Mouse (Mus musculus) olfactory bulb, adult 2 months (tissue): Measurements from ENCODE around the gene Zfp949. TPM values are rescaled to one million over a fixed set of nuclear protein-coding genes. Genes with fewer than 3 reads are reported as not detected.
"Not testable (repeated sequence)": the region's sequence is repeated elsewhere in the genome, so short reads cannot be mapped to it uniquely, and the experiment has no call there.

Source experiments
- H3K27ac ChIP-seq: fragments of 200-500 bp; 2 replicates; pipeline ENCODE4 v1.5.1; 2012; ENCODE audit warnings: low read depth, low read length; ENCODE audit not compliant: insufficient read depth
- H3K4me1 ChIP-seq: fragments of 200-500 bp; 2 replicates; pipeline ENCODE4 v1.6.1; 2012; ENCODE audit warnings: low read length; ENCODE audit not compliant: control insufficient read depth, insufficient read depth
- H3K4me3 ChIP-seq: fragments of 200-500 bp; 2 replicates; pipeline ENCODE4 v1.5.1; 2012; ENCODE audit warnings: mild to moderate bottlenecking, low read depth, low read length, moderate library complexity; ENCODE audit not compliant: insufficient read depth
- CTCF ChIP-seq: fragments of 200-500 bp; IDR thresholded peaks from 2 replicates; pipeline ENCODE4 v1.5.1; 2012; ENCODE audit warnings: low read depth, mild to moderate bottlenecking, low read length, moderate library complexity; ENCODE audit not compliant: insufficient read depth
- POLR2A ChIP-seq: fragments of 200-500 bp; IDR thresholded peaks from 2 replicates; pipeline ENCODE4 v1.6.1; 2012; ENCODE audit warnings: mild to moderate bottlenecking, low read depth, low read length, moderate library complexity; ENCODE audit not compliant: insufficient read depth
- WGBS: fragments of 180-500 bp; shearing (Covaris S2); methylation state at CpG from one replicate; pipeline ENCODE4 v1.1.7; 2018; 5-methylcytosine and 5-hydroxymethylcytosine counted together
- polyA plus RNA-seq: library from polyadenylated mRNA; stranded (reverse); fragments of >200 nt; gene quantifications from 2 replicates; pipeline ENCODE4 v1.2.4, GENCODE M21; 2012; ENCODE audit warnings: low replicate concordance; ENCODE audit not compliant: missing spikeins, insufficient read depth, insufficient read length

Gene Zfp949
- polyA plus RNA-seq, 1 experiment = not detected

GRCm38 (mm10) chr9:88553071-88553470 lies 5.3 kb downstream of the Zfp949 start:
- Histone ChIP-seq H3K27ac (no peak overlapping the region), H3K4me3 (no peak overlapping the region), H3K4me1 (peaks cover 8% of the 10 kb centered on the region)
- 98% methylated on average over 14 of the region's 14 CpGs for WGBS
- TF ChIP-seq CTCF (no peak), POLR2A (no peak)

DNA sequence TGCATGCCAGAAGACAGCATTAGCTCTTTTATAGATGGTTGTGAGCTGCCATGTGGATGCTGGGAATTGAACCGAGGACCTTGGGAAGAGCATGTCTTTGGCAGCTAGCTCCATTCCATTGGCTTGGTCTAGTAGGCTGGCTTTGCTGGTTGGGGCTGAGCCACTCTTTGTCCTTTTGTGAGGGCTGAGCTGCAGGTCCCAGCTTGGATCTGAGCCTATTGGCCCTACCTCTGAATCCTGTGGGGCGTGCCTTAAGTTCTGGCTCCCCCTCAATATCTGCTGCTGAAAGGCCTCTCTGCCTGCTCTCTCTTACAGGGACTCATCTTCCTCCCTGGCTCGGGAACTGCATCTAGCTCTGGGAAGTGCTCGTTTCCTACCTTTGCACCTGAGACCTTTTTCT lies 10.3 kb downstream of the Zfp949 start:
- no peak for TF ChIP-seq CTCF
- TF ChIP-seq POLR2A = no peak
- no peak overlapping the region for H3K27ac ChIP-seq
- WGBS = 67% methylated on average over 4 of the region's 4 CpGs

GRCm38 (mm10) chr9:88561476-88561875 lies 13.7 kb downstream of the Zfp949 start:
- not testable (repeated sequence) for H3K4me1 ChIP-seq, H3K27ac ChIP-seq, H3K4me3 ChIP-seq
- 88% methylated on average over 2 of the region's 2 CpGs for WGBS

More for the DNA sequence above, 10.3 kb downstream of the Zfp949 start:
- H3K4me3 ChIP-seq = no peak overlapping the region
- peaks cover 5% of the 10 kb centered on the region; the same call in 1 of the 2 replicates for H3K4me1 ChIP-seq

- not testable (repeated sequence) for H3K4me1 ChIP-seq, H3K27ac ChIP-seq, H3K4me3 ChIP-seq
- WGBS = 97% methylated on average over 3 of the region's 3 CpGs
These were observed 22.7 kb downstream of the Zfp949 start for GRCm38 (mm10) chr9:88570471-88570870.

DNA sequence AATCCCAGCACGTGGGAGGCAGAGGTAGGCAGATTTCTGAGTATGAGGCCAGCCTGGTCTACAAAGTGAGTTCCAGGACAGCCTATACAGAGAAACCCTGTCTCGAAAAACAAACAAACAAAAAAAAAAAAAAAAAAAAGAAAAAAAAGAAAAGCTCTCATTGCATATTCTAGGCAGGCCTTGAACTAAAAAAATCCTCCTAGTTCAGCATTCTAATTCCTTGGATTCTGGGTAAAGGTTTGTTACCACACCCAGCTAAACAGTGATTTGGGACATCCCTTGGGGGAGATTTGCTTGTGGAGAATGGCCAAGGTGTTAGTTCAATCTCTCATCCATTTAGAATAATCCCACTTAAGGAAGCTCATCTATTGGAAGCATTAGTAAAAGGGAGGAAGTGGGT lies 32.8 kb downstream of the Zfp949 start, which contains the start of gene Trim43a:
Gene Trim43a (plus strand): TSS at position 301 of the 400 bp plus-strand sequence.
- 74% methylated on average over 2 of the region's 2 CpGs for WGBS
- not testable (repeated sequence) for H3K4me1 ChIP-seq

DNA sequence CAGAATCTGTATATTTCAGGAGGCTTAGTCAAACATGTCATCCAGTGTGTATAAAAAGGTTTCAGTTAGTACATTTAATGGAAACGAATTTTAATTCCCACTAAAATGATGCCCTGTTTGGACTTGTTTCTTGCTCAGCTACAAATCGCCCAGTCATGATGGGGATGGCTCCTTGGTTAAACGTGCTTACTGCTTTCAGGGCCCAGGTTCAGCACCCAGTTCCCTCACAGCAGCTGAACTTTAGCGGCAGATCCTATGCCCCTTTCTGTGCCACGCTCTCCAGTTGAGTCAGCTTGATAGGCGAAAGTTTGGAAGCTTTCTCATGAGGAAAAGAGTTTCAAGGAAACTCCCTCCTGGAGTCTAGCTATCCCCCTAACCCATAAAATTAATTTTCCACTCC lies 45.9 kb downstream of the Zfp949 start:
- H3K27ac ChIP-seq, H3K4me3 ChIP-seq, H3K4me1 ChIP-seq: not testable (repeated sequence)
- WGBS = 81% methylated on average over 6 of the region's 6 CpGs

More for the DNA sequence above, 32.8 kb downstream of the Zfp949 start, which contains the start of gene Trim43a:
- H3K4me3 ChIP-seq, H3K27ac ChIP-seq: not testable (repeated sequence)

DNA sequence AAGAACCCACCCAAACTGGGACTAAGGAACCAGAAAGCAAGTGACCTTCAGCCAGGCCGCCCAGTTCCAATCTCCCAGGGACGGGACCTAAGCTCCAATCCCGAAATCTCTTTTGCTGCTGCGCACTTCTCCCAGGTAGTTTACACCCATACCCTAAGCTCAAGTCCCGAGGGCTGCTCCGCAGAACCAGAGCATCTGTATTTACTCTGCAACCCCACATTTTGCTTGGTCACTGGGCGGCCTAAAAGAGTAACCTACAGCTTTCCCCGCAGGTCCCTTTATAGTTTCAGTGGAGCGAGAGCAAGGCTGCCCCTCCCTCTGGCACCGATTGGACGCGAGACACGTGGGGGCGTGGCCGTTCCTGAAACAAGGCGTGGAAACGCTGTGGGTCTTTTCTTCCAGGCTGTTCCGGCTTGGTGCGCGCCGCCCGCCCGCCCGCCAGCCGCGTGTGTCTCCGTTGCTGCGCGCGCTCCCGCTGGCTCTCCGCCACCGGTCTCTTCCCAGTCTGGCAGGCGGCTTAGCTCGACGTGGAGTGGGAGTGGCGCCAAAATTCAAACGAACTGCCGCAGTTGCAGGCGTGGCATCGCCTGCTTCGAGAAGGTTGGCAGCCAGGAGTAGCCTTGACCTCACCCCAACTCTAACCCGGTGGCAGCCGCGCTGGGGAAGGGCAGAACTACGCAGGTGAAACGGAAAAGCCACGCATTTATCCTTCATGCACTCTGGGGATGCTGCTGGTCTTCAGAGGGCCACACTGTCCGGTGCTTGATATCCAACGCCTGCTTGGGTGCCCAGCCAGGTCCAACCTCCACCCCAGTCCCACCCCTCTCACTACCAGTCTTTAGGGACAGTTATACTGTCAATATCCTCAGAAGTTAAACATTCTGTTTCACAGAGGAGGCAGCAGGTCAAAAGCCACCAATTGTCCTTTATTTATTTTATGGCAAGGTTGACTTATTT lies 51.7 kb downstream of the Zfp949 start:
- H3K27ac ChIP-seq, H3K4me1 ChIP-seq: not testable (repeated sequence)
- peak overlapping the region; percentile 51 for H3K4me3 ChIP-seq
- WGBS = 2% methylated on average over 50 of the region's 50 CpGs

Other genes with a start within 250 kb of the Zfp949 start
- not detected in 2 replicates for gene Nt5e, start 220.8 kb upstream of the Zfp949 start, polyA plus RNA-seq
- not detected in 2 replicates for gene Snx14, start 109.1 kb upstream of the Zfp949 start, polyA plus RNA-seq
- not detected in 2 replicates for gene Gm20537, start 91.4 kb upstream of the Zfp949 start, polyA plus RNA-seq
- gene Syncrip, start 65.4 kb upstream of the Zfp949 start, polyA plus RNA-seq = 280 TPM in 1 of 2 replicates, not detected in the other
- not detected in 2 replicates for gene Trim43a, start 32.9 kb downstream of the Zfp949 start, polyA plus RNA-seq
- not detected in 2 replicates for gene Mthfsl, start 172.3 kb downstream of the Zfp949 start, polyA plus RNA-seq
- not detected in 2 replicates for gene Bcl2a1d, start 183.9 kb downstream of the Zfp949 start, polyA plus RNA-seq